Mouse (Mus musculus): ENCODE results near the gene Gga2.

DNA sequence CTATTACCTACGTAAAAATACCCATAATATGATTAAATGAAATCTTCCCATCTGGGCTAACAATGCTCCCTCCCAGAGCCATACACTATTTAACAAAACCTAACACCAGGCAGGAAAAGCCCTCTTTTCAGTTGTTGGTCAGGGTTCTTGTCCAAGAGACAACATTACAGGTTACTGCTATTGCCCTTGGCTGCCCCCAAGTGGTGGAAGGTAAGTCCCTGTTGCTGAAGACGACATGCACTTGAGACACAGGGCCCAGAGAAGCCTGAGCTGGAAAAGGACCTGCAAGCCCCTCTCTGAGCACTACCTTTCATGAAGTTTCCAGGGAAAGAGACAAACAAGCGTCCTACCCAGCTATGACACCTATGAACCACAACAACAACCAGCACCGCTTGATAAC lies 46.0 kb downstream of the Gga2 start:
- TF ChIP-seq CTCF (IDR thresholded peaks at IDR 0.05; ENCODE audit: low read depth) (peak; percentile 79), EP300 (IDR thresholded peaks at IDR 0.05; ENCODE audit: low read depth) (no peak)

Data from liver, postnatal 0 days (tissue).